Mouse (Mus musculus) CH12F3 (cell line): ENCODE results near the gene Ncoa3.

Source experiments
- in situ Hi-C: fragments of 300-500 bp; cut with MboI; formaldehyde crosslinking; loops from 2 replicates; pipeline ENCODE4 v1.14.3; 2020; ENCODE audit warnings: low sequenced_read_pairs

The Ncoa3 gene

GRCm38 (mm10) chr2:166071481-166071880, 79.0 kb downstream of the Ncoa3 start:
- in situ Hi-C loops = no loop called here

GRCm38 (mm10) chr2:166071889-166072288, 79.5 kb downstream of the Ncoa3 start:
- in situ Hi-C loops = no loop called here

DNA sequence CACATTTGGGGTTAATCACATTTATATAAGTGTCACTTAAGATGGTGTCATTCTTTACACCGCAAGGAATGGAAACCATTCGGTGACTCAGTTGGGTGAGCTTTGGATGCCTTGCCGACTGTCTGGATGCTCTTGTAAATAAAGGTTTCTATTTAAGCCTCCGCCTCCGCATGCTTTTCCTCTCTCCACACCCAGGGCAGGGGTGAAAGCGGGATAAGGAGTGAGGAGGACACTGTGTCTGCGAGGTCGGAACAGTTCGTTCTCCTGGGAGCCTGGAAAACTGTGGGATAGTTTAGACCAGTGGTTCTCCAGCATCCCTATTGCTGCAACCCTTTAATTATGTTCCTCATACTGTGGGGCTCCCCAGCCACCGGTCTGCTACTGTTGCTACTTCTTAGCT, 80.6 kb downstream of the Ncoa3 start:
- in situ Hi-C loops = no loop called here

DNA sequence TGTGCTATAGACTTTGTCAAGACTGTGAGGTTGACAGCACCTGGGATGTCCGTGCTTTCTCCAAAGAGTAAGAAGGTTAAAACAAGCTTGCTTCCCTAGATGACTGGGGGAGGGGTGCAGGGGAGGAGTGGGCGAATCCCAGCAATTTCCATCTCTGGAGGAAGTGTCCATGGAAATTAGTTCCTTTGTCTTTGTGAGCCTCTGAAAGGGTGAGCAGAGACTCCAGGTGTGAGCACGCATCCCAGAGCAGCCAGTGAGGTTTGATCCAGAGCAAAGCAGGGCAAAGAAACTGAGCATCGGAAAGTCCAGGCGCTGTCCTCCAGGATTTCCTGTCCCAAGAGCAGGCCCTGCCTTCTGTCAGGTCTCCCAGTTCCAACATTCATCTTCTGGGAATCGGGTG, 81.9 kb downstream of the Ncoa3 start:
- in situ Hi-C loops = no loop called here

DNA sequence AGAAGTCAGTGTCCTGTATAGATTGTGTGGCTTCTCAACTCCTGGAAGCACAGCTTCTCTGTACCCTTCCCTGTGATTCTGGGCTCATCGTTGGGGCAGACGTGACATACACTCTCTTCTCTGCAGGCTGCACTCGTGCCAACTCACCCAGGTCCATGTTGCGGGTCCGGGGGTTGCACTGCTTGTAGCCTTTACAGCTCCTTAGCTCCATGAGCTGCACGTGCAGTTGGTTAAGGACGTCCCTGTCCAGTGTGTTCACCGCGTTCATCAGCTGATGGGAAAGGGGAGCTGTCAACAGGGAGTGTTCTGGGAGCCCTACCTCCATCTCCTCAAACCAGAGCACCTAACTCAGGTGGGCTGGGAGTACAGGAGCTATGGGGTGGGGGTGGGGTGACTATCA, 84.9 kb downstream of the Ncoa3 start:
- in situ Hi-C loops = loop anchor here (25.0 kb wide), 1 partner anchor 710 kb away; the partner anchor contains the start of gene Trp53rkb

DNA sequence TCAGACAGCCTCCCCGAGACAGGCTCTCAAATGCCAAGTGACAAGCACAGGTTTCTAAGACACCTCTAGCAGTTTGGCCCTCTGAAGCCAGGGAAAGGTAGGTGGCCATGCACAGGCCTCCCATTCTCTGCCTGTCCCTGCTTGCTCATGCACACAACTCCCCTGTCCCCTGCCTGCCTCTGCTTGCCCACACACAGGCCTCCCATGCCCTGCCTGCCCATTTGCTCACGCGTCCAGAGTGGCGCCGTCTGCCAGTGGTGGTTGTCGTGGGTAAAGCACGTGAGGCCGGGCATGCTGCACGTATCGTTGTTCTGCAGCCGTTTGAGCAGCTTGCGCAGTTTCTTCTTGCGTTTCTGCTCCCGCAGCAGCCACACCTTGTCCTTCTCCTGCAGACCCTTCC, 86.8 kb downstream of the Ncoa3 start:
- in situ Hi-C loops = loop anchor here (25.0 kb wide), 1 partner anchor 708 kb away; the partner anchor contains the start of gene Trp53rkb

GRCm38 (mm10) chr2:166079961-166080885, 87.8 kb downstream of the Ncoa3 start:
- in situ Hi-C loops = loop anchor here (25.0 kb wide), 1 partner anchor 707 kb away; the partner anchor contains the start of gene Trp53rkb

- in situ Hi-C loops = loop anchor here (25.0 kb wide), 1 partner anchor 706 kb away; the partner anchor contains the start of gene Trp53rkb
Measured at GRCm38 (mm10) chr2:166080967-166081750, 88.7 kb downstream of the Ncoa3 start.

DNA sequence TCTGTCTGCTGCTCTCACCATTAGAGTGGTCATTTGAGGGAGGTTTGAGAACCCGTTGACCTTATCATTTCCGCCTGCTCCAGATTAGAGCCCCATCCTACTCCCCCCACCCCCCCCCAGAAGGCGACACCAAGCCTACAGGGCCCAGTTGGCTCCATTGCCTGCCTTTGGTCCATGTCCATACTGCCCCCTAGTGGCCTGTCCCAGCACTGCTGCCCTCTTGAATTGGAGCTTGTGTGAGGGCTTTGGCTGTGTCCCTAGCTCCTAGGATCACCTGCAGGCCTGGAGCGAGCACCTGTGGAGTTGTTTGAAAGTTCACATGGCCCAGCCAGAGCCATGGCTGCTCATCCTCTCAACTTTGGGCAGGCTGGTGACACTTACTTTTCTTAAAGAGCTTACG, 89.8 kb downstream of the Ncoa3 start:
- in situ Hi-C loops = loop anchor here (25.0 kb wide), 1 partner anchor 705 kb away; the partner anchor contains the start of gene Trp53rkb

GRCm38 (mm10) chr2:166082661-166083060, 90.2 kb downstream of the Ncoa3 start:
- in situ Hi-C loops = loop anchor here (25.0 kb wide), 1 partner anchor 705 kb away; the partner anchor contains the start of gene Trp53rkb

DNA sequence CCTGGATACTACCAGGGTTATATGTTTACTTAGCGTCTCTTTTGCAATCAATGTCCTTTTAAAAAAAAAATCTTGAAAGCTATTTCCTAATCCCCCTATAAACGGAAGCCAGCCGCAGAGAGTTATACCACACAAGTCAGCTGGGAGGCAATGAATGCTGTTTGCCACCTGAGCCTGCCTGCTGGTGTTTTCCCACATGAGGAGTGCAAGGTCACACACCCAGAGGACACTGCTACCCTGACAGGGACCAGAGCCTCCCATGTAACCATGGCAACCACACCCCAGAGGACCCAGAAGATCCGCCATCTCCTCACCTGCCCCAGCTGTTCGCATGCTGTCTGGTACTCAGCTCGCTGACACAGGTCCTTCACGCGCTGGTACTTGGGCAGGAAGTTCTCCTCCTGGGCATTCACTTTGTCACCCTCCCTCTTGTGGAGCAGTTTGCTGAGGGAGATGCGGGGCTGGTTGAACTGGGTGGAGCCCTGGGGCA, 91.2 kb downstream of the Ncoa3 start:
- in situ Hi-C loops = loop anchor here (25.0 kb wide), 1 partner anchor 704 kb away; the partner anchor contains the start of gene Trp53rkb

- in situ Hi-C loops = loop anchor here (25.0 kb wide), 1 partner anchor 703 kb away; the partner anchor contains the start of gene Trp53rkb
Measured at GRCm38 (mm10) chr2:166084111-166084510, 91.7 kb downstream of the Ncoa3 start.

- in situ Hi-C loops = loop anchor here (25.0 kb wide), 1 partner anchor 702 kb away; the partner anchor contains the start of gene Trp53rkb
Measured at GRCm38 (mm10) chr2:166084964-166085363, 92.5 kb downstream of the Ncoa3 start.

DNA sequence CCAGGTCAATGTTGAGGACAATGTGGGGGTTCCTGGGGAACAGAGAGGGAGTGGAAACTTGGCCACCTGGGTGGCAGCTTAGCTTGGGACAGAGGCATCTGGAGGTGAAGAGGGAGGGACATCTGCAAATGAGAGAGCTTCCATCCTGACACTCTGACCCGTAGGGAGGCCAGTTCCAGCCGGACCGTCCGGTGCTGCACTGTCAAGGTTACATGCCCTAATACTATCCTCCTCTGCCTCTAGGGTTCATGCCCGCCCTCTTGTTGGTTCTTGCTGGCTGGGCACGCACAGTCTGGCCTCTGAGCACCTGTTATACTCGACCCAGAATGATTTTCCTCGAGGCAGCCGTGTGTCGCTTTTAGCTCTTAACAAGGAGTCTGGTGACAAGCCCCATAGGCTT, 93.3 kb downstream of the Ncoa3 start:
- in situ Hi-C loops = loop anchor here (25.0 kb wide), 1 partner anchor 702 kb away; the partner anchor contains the start of gene Trp53rkb

DNA sequence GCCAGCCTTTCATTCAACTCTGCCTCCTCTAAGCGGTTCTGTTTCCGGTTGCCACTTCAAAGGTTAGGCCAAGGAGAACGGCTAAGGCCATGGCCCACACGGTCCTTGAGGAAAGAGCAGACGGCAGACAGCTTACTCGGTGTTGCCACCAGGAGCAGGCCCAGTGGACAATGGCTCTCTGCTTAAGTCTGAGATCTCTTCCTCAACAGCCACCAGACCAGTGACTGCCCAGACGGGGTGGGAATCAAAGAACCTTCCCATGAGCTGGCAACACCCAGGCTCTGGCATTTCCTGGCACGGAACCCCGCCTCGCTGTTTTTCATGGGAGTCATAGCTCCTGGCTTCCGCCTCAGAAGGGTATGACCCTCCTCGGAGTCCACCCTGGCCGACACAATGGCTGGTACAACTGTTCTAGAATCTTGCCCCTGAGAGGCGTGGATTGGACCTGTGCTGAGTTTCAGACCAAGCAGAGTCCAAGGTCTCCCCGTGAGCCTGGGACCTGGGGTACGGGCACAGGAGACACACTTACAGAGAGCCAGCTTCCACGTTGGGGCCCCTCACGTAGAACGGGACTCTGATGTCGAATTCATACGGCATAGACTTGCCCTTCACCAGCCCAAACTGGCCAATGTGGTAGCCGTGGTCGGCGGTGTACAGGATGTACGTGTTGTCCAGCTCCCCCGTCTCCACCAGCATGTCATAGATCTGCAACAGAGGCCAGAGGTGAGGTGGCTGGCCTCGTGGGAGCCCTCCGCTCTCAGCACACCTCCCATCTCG, 94.2 kb downstream of the Ncoa3 start:
- in situ Hi-C loops = loop anchor here (25.0 kb wide), 1 partner anchor 701 kb away; the partner anchor contains the start of gene Trp53rkb

DNA sequence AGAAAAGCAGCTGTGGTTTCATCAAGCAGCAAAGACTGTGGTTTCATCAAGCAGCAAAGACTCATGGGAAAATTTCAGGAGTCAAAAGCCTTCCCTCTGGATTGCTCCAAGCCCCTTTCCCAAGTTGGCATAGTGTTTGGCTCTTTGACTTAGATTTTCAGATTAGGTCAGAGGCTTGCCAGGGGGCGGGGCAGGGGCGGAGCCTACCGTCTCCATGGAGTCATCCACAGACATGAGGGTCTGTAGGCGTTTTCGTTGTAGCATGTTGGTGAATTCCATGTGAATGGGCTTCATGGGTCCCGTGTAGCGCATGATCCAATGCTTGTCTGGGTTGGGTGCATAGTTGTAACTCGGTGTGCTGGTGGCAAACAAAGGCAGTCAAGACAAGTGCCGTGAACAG, 96.6 kb downstream of the Ncoa3 start:
- in situ Hi-C loops = loop anchor here (25.0 kb wide), 1 partner anchor 698 kb away; the partner anchor contains the start of gene Trp53rkb

DNA sequence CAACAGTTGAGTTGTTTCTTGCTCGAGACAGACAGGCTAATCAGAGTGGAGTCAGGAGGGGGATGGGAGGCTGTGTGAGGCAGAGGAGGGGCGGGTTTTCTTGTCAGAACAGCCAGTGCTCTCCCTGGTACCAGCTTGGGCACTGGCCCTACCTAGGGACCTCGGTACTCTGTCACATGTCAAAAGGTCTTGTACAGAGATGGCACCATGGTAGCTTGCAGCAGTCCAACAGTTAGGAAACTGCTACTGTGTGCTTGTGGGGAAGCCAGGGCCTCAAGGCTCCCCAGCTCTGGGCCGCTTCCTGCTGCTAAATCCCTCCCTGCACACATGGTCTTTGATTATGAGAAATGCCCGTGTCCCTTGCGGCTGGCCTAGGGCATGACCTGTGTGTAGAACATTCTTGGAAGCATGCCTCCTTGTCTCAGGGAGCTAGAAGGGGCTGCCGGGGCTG, 97.7 kb downstream of the Ncoa3 start:
- in situ Hi-C loops = loop anchor here (5.0 to 25.0 kb wide), 2 partner anchors 472 to 697 kb away; partner anchors contain the start of gene Trp53rkb

DNA sequence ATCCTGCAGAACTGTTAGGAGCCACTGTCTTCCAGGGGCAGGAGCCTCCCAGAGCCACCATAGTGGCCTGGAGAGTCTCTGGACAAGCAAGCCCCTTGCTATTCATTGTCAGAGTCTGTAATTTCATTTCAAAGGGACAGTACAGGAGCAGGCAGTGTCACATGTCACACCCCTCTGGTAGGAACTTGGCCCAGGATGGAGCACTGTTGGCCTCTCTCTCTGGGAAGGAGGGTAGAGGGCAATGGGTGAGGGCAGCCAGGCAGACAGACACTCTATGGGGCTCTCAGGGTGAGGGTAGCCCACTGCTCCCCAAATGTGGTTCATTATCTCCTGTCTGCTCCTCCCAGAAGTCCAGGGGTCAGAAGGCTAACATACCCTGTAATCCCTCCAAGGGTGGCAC, 99.2 kb downstream of the Ncoa3 start:
- in situ Hi-C loops = loop anchor here (5.0 to 25.0 kb wide), 2 partner anchors 471 to 696 kb away; partner anchors contain the start of gene Trp53rkb

DNA sequence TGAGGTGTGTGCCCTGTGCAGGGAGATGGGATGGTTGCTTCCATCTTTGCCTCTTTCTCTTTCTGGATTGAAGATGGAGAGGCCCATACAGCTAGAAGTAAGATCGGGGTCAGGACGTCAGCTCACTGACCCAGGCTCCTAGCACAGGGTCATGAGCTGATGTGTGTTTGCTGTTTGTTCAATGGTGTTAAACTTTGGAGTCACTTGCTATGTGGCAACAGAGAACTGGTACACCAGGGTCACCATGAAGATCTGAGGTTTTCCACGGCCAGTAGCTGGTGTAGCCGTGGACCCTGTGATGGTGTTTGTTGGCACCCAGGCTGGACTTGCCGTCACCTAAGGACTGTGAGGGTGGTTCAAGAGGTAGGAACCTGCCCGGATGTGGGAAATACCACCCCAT, 100.0 kb downstream of the Ncoa3 start:
- in situ Hi-C loops = loop anchor here (5.0 to 25.0 kb wide), 2 partner anchors 470 to 695 kb away; partner anchors contain the start of gene Trp53rkb
